Mouse (Mus musculus): ENCODE measurements around the gene Cradd. TPM values are rescaled to one million over a fixed set of nuclear protein-coding genes. Genes with fewer than 3 reads are reported as not detected.

Cradd gene
- polyA plus RNA-seq, 1 experiment from 2014 or later = 10.4 TPM

DNA sequence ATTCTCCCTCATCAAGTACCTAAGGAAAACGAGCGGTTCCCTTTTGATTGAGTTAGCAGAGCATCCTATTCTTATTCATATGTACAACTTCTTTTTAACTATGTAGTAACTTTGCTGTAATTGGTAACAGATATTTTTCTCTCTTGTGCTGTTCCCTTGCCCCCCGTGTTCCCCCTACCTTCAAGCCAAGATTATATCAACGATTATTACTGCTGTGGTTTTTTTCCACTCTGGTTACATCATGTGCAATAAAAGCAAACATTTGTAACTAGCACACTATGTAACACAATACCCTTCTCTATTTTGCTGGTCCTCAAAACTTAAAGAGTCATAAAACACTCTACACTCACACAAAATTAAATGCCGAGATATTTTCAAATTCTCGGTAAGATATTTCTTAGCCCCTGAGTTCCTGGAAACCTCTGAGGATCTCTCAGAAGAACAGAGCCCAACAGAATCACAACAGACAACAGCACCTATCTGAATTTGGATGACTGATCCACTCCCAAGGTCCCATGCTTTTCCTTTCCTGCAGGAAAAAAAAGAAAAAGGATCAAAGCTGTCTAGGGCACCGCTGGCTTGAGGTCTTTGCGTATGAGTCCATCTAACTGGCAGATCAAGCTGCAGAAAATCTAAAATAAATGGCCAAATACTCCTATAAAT, 68.8 kb downstream of the Cradd start:
- Histone ChIP-seq H3K4me2 (ENCODE audit: low read depth, low read length) (peak overlapping the region; percentile 42), H3K27me3 (replicated peaks; ENCODE audit: control insufficient read depth, insufficient read depth, low read length) (no peaks in the 10 kb centered on the region), H3K9ac (ENCODE audit: low read depth, low read length) (no peak overlapping the region), H3K27ac (replicated peaks; ENCODE audit: low read depth, low read length) (peak overlapping the region; percentile 65), H3K4me1 (ENCODE audit: control insufficient read depth, insufficient read depth, low read length) (peaks cover 23% of the 10 kb centered on the region), H3K4me3 (ENCODE audit: low read depth, low read length) (no peak overlapping the region), H3K36me3 (ENCODE audit: control insufficient read depth, insufficient read depth, low read length) (no peaks in the 10 kb centered on the region), H3K9me3 (ENCODE audit: control insufficient read depth, low read length) (no peaks in the 10 kb centered on the region)
- DNase-seq (ENCODE audit: low spot score) (peak; percentile 66), ATAC-seq (ENCODE audit: low read depth) (peak; percentile 62; the same call in 1 of the 2 replicates)
- WGBS = 30% methylated on average over 8 of the region's 8 CpGs

DNA sequence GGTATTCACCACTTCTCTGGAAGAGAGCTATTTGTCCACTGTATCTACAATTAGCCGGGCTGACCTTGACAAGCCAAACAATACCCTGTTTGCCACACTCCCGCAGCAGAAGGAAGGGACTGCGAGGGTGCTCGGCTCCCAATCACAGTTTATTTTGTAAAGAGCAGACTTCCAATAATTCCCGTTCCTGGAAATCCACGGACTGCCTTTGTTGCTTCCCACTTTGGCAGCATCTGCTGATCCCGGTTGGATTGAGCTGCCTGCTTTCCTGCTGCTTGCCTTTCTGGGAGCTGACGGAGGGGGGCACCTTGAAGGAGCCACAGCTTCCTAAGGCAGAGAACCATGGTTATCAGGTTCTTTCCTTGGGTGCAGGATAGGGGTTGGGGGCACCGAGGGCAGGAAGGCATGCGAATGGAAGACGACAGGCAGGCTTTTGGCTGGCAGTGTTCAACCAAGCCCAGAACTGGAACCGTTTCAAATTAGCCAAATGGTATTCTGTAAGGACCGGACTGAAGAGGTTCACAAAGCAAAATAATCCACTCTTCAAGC, 69.4 kb downstream of the Cradd start:
- H3K4me1 ChIP-seq (ENCODE audit: control insufficient read depth, insufficient read depth, low read length) = peaks cover 23% of the 10 kb centered on the region
- H3K9ac ChIP-seq (ENCODE audit: low read depth, low read length) = no peak overlapping the region
- H3K27ac ChIP-seq (replicated peaks; ENCODE audit: low read depth, low read length) = peak overlapping the region; percentile 65
- WGBS = 37% methylated on average over 13 of the region's 13 CpGs
- ATAC-seq (ENCODE audit: low read depth) = no peak
- H3K4me3 ChIP-seq (ENCODE audit: low read depth, low read length) = no peak overlapping the region
- H3K36me3 ChIP-seq (ENCODE audit: control insufficient read depth, insufficient read depth, low read length) = no peaks in the 10 kb centered on the region
- H3K4me2 ChIP-seq (ENCODE audit: low read depth, low read length) = peak overlapping the region; percentile 42
- peak; percentile 50 for DNase-seq (ENCODE audit: low spot score)
- no peaks in the 10 kb centered on the region for H3K9me3 ChIP-seq (ENCODE audit: control insufficient read depth, low read length)
- no peaks in the 10 kb centered on the region for H3K27me3 ChIP-seq (replicated peaks; ENCODE audit: control insufficient read depth, insufficient read depth, low read length)

DNA sequence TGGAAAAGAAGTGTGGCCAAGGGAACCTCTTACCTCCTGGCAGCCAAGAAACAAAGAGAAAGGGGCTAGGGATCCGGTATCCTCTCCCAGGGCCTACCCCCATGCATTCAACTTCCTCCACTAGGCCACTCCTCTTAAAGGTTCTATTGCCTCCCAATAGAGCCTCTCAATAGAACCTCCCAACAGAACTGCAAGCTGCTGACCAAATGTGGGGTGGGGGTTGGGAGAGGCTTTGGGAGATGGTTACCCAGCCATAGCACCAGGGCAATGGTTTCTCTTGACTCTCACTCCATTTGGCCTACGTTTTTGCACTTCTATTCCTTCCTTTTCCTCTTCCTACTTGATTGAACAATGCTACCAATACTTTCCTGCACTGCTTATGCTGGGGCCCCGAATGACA, 69.9 kb downstream of the Cradd start:
- Histone ChIP-seq H3K4me1 (ENCODE audit: control insufficient read depth, insufficient read depth, low read length) (peaks cover 23% of the 10 kb centered on the region), H3K27ac (replicated peaks; ENCODE audit: low read depth, low read length) (peak overlapping the region; percentile 65; the same call in 1 of the 2 replicates), H3K9me3 (ENCODE audit: control insufficient read depth, low read length) (no peaks in the 10 kb centered on the region), H3K4me3 (ENCODE audit: low read depth, low read length) (no peak overlapping the region), H3K27me3 (replicated peaks; ENCODE audit: control insufficient read depth, insufficient read depth, low read length) (no peaks in the 10 kb centered on the region), H3K9ac (ENCODE audit: low read depth, low read length) (no peak overlapping the region), H3K36me3 (ENCODE audit: control insufficient read depth, insufficient read depth, low read length) (no peaks in the 10 kb centered on the region), H3K4me2 (ENCODE audit: low read depth, low read length) (no peak overlapping the region)
- DNase-seq (ENCODE audit: low spot score) (no peak), ATAC-seq (ENCODE audit: low read depth) (no peak)
- WGBS = 76% methylated on average over 3 of the region's 3 CpGs

DNA sequence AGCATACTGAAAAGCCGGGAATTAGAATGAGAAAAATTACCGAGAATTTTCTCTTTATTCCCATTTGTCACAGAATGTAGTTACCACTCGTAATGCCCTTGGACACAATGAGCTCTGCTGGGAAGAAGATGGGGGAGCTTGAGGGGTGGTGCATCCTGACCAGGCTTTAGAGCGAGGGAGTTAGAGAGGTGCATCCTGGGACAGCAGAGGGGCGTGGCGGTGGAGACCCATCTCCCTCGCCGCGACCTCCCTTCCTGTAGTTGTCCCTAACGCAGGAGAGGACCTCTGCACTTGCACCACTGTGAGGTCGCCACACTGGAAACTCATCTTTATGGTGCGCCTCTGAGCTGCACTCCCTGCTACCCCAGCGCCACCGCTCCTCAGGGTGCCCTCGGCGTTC, 72.3 kb downstream of the Cradd start:
- DNase-seq (ENCODE audit: low spot score) (no peak), ATAC-seq (ENCODE audit: low read depth) (no peak)
- WGBS = 75% methylated on average over 11 of the region's 16 CpGs
- no peak overlapping the region for H3K27ac ChIP-seq (replicated peaks; ENCODE audit: low read depth, low read length)
- H3K4me2 ChIP-seq (ENCODE audit: low read depth, low read length) = no peak overlapping the region
- H3K9me3 ChIP-seq (ENCODE audit: control insufficient read depth, low read length) = no peaks in the 10 kb centered on the region
- no peaks in the 10 kb centered on the region for H3K27me3 ChIP-seq (replicated peaks; ENCODE audit: control insufficient read depth, insufficient read depth, low read length)
- H3K4me1 ChIP-seq (ENCODE audit: control insufficient read depth, insufficient read depth, low read length) = peaks cover 23% of the 10 kb centered on the region
- no peak overlapping the region for H3K4me3 ChIP-seq (ENCODE audit: low read depth, low read length)
- no peak overlapping the region for H3K9ac ChIP-seq (ENCODE audit: low read depth, low read length)
- H3K36me3 ChIP-seq (ENCODE audit: control insufficient read depth, insufficient read depth, low read length) = no peaks in the 10 kb centered on the region

DNA sequence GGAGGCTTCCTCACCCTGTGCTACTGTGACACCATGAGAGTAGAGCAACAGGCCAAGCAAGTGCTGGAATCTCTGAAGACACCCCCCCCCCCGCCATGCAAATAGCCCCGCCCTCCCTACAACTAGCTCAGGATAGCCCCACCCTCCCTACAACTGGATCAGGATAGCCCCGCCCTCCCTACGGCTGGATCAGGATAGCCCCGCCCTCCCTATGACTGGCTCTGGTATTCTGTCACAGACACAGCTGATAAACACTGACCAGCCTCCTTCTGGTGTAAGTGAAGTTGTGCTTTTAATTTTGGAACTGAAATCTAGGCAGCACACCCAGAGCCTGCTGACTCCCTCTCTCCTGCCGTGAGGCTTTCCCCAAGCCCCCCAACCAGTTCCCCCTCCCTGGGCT, 75.6 kb downstream of the Cradd start:
- Histone ChIP-seq H3K27ac (replicated peaks; ENCODE audit: low read depth, low read length) (0 out of 2 replicates have a peak overlapping the region, but pooled peaks have one; percentile 28), H3K4me3 (ENCODE audit: low read depth, low read length) (no peak overlapping the region), H3K27me3 (replicated peaks; ENCODE audit: control insufficient read depth, insufficient read depth, low read length) (no peaks in the 10 kb centered on the region), H3K4me1 (ENCODE audit: control insufficient read depth, insufficient read depth, low read length) (no peaks in the 10 kb centered on the region), H3K36me3 (ENCODE audit: control insufficient read depth, insufficient read depth, low read length) (no peaks in the 10 kb centered on the region), H3K9ac (ENCODE audit: low read depth, low read length) (no peak overlapping the region), H3K9me3 (ENCODE audit: control insufficient read depth, low read length) (no peaks in the 10 kb centered on the region), H3K4me2 (ENCODE audit: low read depth, low read length) (no peak overlapping the region)
- WGBS = 17% methylated on average over 1 of the region's 6 CpGs
- DNase-seq (ENCODE audit: low spot score) (no peak), ATAC-seq (ENCODE audit: low read depth) (0 out of 2 replicates have a peak, but pooled peaks have one; percentile 30)

DNA sequence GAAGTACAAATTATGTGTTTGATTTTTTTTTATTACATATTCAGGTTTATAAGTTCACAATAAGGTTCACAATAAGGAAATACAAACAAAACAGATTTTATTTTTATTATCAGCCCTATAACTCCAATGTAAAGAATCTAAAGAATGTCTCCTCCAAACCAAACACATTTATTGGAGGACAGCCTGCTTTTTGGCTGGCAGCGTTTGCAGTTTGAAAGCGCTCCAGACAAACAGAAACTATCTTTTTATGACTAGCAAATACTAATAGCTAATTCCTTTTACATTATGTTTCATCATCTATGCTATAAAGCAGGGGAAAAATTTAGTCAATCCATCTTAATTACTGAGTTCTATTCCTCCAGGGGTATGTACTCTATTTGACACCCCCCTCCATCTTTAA, 77.2 kb downstream of the Cradd start:
- no peak overlapping the region for H3K4me2 ChIP-seq (ENCODE audit: low read depth, low read length)
- ATAC-seq (ENCODE audit: low read depth) = no peak
- WGBS = 70% methylated on average over 2 of the region's 2 CpGs
- no peaks in the 10 kb centered on the region for H3K9me3 ChIP-seq (ENCODE audit: control insufficient read depth, low read length)
- no peak for DNase-seq (ENCODE audit: low spot score)
- H3K36me3 ChIP-seq (ENCODE audit: control insufficient read depth, insufficient read depth, low read length) = no peaks in the 10 kb centered on the region
- no peak overlapping the region for H3K9ac ChIP-seq (ENCODE audit: low read depth, low read length)
- no peak overlapping the region for H3K4me3 ChIP-seq (ENCODE audit: low read depth, low read length)
- H3K4me1 ChIP-seq (ENCODE audit: control insufficient read depth, insufficient read depth, low read length) = no peaks in the 10 kb centered on the region
- H3K27me3 ChIP-seq (replicated peaks; ENCODE audit: control insufficient read depth, insufficient read depth, low read length) = no peaks in the 10 kb centered on the region
- H3K27ac ChIP-seq (replicated peaks; ENCODE audit: low read depth, low read length) = no peak overlapping the region

DNA sequence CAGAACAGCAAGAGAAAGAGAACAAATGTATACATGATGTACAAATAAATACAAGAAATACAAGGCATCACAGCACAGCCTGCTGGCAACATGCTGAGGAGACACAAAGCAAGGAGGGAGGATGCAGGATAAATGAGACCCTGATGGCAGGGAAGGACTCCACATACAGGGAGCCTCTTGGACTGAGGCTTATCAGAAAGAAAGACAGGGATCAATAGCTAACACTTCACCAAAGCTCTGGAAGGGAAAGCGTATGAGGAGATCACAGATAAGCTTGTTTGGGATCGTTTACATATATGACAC, 78.3 kb downstream of the Cradd start:
- Histone ChIP-seq H3K4me1 (ENCODE audit: control insufficient read depth, insufficient read depth, low read length) (no peaks in the 10 kb centered on the region), H3K36me3 (ENCODE audit: control insufficient read depth, insufficient read depth, low read length) (no peaks in the 10 kb centered on the region), H3K9me3 (ENCODE audit: control insufficient read depth, low read length) (no peaks in the 10 kb centered on the region), H3K27me3 (replicated peaks; ENCODE audit: control insufficient read depth, insufficient read depth, low read length) (no peaks in the 10 kb centered on the region), H3K4me2 (ENCODE audit: low read depth, low read length) (no peak overlapping the region), H3K4me3 (ENCODE audit: low read depth, low read length) (no peak overlapping the region), H3K9ac (ENCODE audit: low read depth, low read length) (no peak overlapping the region), H3K27ac (replicated peaks; ENCODE audit: low read depth, low read length) (no peak overlapping the region)
- 76% methylated on average over 2 of the region's 2 CpGs for WGBS
- peak; percentile 48 for DNase-seq (ENCODE audit: low spot score)
- no peak for ATAC-seq (ENCODE audit: low read depth)

DNA sequence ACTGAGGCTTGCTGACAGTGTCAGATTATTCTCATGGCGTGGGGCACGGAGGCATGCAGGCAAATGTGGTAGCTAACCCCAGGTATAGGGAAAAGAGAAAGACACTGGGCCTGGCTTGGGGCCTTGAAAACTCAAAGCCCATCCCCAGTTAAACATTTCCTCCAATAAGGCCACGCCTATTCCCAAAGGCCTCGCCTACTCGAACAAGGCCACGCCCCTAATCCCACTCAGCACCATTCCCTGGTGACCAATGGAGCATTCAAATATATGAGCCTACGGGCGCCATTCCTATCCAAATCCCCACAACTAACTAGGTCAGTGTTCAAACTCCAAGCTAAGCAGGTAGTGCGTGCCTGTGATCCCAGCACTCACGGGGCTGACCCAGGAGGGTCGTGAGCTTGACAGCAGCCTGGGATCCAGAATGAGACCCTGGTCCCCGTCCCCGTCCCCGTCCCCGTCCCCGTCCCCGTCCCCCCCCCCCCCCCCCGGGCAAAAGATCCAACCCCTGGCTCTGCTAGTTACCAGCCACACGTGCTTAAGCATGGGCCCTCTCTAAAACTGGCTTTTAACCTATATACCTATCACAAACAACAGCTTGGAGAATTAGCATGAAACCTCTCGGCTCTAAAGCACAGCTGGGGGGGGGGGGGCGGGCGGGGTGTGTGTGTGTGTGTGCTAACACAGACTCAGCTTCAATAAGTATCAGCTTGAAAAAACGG, 78.8 kb downstream of the Cradd start:
- WGBS = 50% methylated on average over 15 of the region's 23 CpGs
- H3K36me3 ChIP-seq (ENCODE audit: control insufficient read depth, insufficient read depth, low read length) = no peaks in the 10 kb centered on the region
- no peak overlapping the region for H3K27ac ChIP-seq (replicated peaks; ENCODE audit: low read depth, low read length)
- DNase-seq (ENCODE audit: low spot score) = no peak
- no peaks in the 10 kb centered on the region for H3K27me3 ChIP-seq (replicated peaks; ENCODE audit: control insufficient read depth, insufficient read depth, low read length)
- no peak overlapping the region for H3K9ac ChIP-seq (ENCODE audit: low read depth, low read length)
- no peaks in the 10 kb centered on the region for H3K9me3 ChIP-seq (ENCODE audit: control insufficient read depth, low read length)
- no peak for ATAC-seq (ENCODE audit: low read depth)
- no peak overlapping the region for H3K4me2 ChIP-seq (ENCODE audit: low read depth, low read length)
- no peaks in the 10 kb centered on the region for H3K4me1 ChIP-seq (ENCODE audit: control insufficient read depth, insufficient read depth, low read length)
- H3K4me3 ChIP-seq (ENCODE audit: low read depth, low read length) = no peak overlapping the region

All from embryonic facial prominence, embryonic 14.5 days (tissue).